In genomic region chr2:121764851-121765250, GRCm38 (mm10) we compare ENCODE assay signal across 18 mouse cellular contexts.
DNase-seq lines count a peak whose midpoint lies in the region.
"Had no signal": no experiment of that assay in that cellular context is flagged by ENCODE, and none has a peak within 500 bp of the region (broad histone marks: within the 10 kb centered on the region; RNA-seq: fewer than 3 reads in every experiment).

No protein-coding gene starts in this region.

- DNase-seq in retina, adult 2 months (ENCODE audit: low read depth, low spot score) = peak; percentile 49
- DNase-seq in retina, embryonic 14.5 days (ENCODE audit: low spot score) = no peak
- DNase-seq in ZHBTc4 (ENCODE audit: low read depth, low spot score) = peak; percentile 15
- DNase-seq in retina, postnatal 7 days (ENCODE audit: low read depth, low spot score) = peak; percentile 16
- DNase-seq in cerebellum, adult 11-12 months = no peak
- no peak for DNase-seq in kidney, postnatal 10 days
- DNase-seq: adrenal gland, postnatal 10 days; adrenal gland, postnatal 36 days; B cell, adult 2 months; cerebellum, adult 11 months; cerebellum, adult 8-10 months; cerebellum, postnatal 10 days; cerebellum, postnatal 36 days; embryo, embryonic 11 days; gastrocnemius, postnatal 25 days; heart, adult 18-20 months; heart, postnatal 10 days; heart, postnatal 36 days had no signal

Comparison
In these comparisons a context has a peak if more than half of its experiments do, and no peak if none do; other contexts are left out.
1. DNase-seq: peak in retina, adult 2 months (single experiment), ZHBTc4 (single experiment) and retina, postnatal 7 days (single experiment); none in retina, embryonic 14.5 days (single experiment), cerebellum, adult 11-12 months (single experiment) and kidney, postnatal 10 days (single experiment).